Mouse (Mus musculus): ENCODE results near the gene Gcnt4. TPM values are rescaled to one million over a fixed set of nuclear protein-coding genes. Genes with fewer than 3 reads are reported as not detected.
"Not testable (repeated sequence)": the region's sequence is repeated elsewhere in the genome, so short reads cannot be mapped to it uniquely, and the experiment has no call there.

Gcnt4 gene
- polyA plus RNA-seq (2015; fragmentation: Nextera tagmentation; extraction: Ambion mirVana), result 0.19 and 0.26 TPM in 2 replicates

DNA sequence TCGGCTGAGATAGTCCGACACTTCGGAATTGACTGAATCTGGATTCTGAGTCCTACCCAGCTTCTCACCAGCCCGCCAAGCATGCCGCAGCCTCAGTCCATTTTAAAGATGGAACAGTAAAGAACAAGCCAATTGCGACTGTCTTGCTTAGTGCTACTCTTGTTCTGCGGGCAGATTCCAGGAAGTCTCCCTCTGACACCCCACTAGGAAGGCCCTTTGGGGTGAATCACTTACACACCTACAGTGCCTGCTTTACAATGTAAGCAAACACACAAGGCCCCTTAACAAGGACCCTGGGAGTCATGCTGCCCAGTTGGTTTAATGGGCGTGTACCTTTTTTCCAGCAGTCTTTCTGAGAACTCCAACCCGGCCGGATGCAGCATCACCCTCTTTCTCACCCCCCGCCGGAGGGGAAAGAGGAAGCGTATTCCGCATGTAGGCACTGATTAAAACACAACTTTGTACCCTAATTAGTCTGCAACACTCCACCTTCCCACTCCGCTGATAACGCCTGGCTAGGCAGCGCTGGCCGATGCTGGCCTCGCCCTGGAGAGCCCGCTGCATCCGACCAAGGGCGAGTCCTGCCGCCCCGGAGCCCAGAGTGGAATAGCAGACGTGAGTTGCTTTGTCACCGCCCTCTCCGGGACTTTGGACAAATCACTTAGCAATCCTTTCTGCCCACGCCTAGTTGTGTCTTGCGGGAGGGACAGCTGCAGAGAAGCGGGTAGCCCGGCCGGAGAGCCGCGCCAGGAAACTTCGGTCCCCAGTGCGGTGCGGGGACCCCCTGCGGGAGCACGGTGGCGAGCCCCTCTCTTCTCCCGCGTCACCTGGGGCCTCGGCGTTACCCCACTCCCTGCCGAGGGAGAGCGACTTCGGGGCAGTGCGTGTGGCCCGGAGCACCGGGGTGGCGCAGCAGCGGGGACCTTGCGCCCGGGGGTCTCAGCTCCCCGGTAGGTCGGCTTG lies at the start of gene Gcnt4:
Gcnt4 (plus strand) TSS at position 691 of the 963 bp plus-strand sequence.
- peak; percentile 45 for DNase-seq (ENCODE audit: low spot score)

- no peak for DNase-seq (ENCODE audit: low spot score)
These were observed 46.0 kb upstream of the Gcnt4 start for GRCm38 (mm10) chr13:96878220-96879057.

- DNase-seq (ENCODE audit: low spot score), result no peak
These were observed 40.0 kb upstream of the Gcnt4 start for GRCm38 (mm10) chr13:96884534-96884933.

DNA sequence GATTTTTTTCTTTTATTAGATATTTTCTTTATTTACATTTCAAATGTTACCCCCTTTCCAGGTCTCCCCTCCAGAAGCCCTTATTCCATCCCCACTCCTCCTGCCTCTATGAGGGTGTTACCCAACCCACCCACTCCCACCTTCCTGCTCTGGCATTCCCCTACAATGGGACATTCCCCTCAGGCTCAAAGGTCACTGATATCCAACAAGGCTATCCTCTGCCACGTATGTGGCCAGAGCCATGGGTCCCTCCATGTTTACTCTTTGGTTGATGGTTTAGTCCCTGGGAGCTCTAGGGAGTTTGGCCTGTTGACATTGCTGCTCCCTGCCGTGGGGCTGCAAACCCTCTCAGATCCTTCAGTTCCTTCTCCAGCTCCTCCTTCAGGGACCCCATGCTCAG lies 34.5 kb upstream of the Gcnt4 start:
- no peak for DNase-seq (ENCODE audit: low spot score)

GRCm38 (mm10) chr13:96895144-96895543 lies 29.3 kb upstream of the Gcnt4 start:
- DNase-seq (ENCODE audit: low spot score), result no peak

DNA sequence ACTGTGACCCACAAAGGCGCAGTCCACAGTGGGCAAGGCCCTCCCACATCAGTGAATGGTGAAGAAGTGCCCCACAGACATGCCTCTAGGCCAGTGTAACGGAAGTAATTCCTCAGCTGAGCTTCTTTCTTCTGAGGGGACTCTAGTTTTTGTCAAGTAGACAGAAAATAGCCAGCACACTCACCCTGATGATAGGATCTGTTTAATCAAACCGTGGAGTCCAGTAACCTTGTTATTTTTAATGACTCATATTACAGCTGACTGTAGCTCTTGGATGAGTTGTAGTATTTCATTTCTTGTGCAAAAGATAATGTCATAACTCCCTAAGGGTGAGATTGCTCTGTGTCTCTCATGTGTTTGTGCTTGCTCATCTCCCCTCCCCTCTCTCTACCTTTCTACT lies 17.8 kb upstream of the Gcnt4 start:
- no peak for DNase-seq (ENCODE audit: low spot score)

DNA sequence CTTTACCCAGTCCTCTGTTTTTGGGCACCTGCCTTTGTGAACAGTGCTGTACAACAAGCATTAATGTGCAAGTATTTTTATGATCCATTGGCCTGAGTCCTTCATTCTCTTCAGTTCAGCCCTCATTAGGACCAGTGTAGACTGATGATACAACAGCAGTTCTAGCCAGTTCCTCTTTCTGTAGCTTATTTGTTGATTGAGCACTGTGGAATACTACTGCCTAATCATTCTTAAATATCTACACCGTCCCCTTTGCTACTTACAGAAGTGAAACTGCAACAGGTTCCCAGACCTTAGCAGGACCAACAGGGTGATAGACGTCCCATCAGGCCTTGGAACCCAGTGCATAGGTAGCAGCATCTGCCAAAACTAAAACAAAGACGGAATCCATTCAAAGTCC lies 13.3 kb upstream of the Gcnt4 start:
- no peak for DNase-seq (ENCODE audit: low spot score)

DNA sequence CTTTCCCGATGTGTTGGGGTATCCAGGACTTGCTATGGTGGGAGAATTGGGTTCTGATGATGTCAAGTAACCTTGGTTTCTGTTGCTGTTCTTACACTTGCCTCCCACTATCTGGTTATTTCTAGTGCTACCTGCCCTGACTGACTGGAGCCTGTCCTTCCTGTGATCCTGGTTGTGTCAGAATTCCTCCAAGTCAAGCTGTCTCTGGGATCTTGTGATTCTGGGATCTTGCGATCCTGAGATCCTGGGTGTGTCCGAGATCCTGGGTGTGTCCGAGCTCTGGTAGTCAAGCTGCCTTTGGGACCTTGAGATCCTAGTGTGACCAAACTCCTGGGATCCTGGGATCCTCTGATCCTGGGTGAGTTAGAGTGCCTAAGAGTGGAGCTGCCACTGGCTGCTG lies 1.4 kb upstream of the Gcnt4 start:
- DNase-seq (ENCODE audit: low spot score), result not testable (repeated sequence)

DNA sequence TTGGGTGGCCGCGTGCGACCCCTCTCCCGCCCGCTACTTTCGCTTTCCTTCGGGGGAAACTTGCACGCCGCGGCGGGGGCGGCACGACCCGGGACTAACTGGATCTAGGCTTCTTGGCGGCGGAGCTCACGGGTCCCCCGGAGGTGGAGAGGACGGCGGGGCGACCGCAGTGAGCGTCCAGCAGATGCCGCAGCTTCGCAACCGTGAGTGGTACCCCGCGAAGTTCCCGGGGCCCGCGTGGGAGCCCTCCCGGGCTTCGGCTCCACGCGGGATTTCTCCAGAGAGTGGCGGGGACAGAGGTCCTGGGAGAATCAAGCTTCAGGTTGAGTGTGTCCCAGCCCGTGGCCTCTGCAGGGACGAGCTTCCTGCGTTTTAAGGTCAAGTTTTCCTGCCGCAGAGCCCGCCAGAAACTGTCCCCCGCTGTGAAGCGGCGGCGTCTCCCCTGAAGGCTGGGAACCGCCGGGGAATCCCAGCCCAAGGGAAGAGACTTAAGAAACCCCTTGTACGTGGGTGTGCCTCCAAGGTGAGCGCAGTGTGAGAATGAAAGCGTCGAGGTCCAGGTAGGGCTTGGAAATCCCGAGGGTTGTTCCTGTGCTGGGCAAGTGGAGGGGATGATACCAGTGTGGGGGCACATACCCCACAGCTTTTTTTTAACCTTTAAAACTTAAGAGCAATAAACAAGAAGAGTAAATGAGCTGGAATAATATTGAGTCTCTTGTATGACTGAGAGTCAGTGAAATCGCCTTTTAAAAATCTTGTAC lies 676 bp downstream of the Gcnt4 start:
- DNase-seq (ENCODE audit: low spot score), result peak; percentile 30

DNA sequence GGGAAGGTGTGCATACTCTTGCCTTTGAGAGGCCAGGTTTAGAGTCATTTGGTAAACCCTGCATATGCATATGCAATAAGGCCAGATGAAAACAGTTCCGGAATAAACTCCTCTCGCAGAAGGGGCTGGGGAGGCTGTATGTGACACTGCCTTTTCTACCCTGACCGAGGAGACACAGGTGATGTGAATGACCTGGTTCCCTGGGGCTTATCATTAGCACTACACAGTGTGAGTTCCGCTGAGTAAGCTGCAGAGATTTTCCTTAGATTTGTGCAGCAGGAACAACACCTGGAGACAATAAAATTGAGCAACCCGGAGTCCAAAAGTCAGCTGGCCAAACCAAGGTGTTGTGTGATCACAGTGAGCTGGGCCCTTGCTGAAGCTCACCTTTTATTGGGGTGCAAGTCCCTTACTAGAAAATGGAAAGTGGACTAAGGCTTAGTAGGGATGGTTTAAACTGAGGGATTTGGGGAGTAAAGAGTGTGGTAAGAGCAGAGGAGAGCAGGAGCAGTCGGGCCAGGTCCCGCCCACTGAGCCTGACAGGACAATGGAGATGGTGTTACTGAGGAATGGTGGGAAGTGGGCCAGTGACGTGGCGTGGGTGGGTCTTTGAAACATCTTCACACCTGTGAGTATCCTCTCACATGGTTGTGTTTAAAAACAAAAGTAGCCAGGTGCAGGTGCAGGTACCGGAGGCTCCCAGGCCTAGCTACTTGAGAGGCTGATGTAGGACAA lies 1.7 kb downstream of the Gcnt4 start:
- no peak for DNase-seq (ENCODE audit: low spot score)

GRCm38 (mm10) chr13:96927781-96928180 lies 3.3 kb downstream of the Gcnt4 start:
- no peak for DNase-seq (ENCODE audit: low spot score)

DNA sequence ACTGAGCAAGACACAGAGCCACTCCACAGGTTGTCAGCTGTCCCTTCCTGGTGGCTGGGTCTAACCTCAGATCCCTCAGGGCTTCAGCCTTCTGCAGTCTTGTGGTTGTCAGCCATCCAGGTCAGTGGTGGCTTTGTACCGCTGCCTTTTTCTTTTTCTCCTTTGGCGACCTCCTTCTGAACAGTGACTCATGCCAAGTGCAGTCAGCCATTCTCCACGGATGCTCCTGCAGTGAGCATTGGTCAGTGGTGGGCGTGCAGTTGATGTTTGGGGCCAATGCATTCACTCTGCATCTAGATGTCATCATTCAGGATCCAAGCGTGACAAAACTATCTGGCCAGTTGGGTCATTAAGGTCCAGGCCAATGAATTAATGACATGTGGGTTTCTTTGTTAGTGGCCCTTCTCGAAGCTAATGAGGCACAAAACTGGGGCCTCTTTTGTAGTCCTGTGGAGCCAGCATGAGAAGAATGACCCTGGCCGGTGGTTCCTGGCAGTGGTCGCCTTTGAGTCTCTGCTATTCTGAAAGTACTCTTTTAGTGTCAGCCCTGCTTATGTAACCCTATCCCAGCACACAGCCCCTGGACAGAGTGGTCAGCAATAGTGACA lies 4.0 kb downstream of the Gcnt4 start:
- DNase-seq (ENCODE audit: low spot score), result no peak

- no peak for DNase-seq (ENCODE audit: low spot score)
These were observed 8.3 kb downstream of the Gcnt4 start for GRCm38 (mm10) chr13:96932745-96933144.

GRCm38 (mm10) chr13:96933367-96933766 lies 8.9 kb downstream of the Gcnt4 start:
- no peak for DNase-seq (ENCODE audit: low spot score)

GRCm38 (mm10) chr13:96936173-96936777 lies 11.8 kb downstream of the Gcnt4 start:
- no peak for DNase-seq (ENCODE audit: low spot score)

DNA sequence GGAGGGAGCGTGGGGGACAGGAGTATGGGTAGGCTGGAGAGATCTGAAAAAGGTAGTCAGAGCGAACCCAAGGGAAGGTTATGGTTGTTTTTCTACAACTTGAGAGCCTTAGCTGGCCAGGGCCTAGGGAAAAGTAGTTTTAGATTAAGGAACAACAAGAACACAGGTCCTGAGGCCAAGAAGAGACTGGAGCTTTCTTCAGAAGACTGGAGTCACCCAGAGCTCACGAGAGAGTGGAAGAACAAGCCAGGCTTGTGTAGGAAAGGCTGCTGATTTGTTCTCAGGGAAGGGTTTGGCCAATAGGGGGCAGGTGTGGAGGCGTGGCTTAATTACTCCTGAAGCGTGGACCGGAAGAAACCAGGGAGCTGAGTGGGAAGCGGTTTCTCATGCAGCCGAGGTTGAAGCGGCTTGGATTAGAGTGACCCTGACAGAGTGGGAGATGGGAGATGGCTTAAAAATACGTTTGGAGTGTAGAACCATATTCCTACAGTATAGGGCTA lies 12.6 kb downstream of the Gcnt4 start:
- DNase-seq (ENCODE audit: low spot score), result no peak

DNA sequence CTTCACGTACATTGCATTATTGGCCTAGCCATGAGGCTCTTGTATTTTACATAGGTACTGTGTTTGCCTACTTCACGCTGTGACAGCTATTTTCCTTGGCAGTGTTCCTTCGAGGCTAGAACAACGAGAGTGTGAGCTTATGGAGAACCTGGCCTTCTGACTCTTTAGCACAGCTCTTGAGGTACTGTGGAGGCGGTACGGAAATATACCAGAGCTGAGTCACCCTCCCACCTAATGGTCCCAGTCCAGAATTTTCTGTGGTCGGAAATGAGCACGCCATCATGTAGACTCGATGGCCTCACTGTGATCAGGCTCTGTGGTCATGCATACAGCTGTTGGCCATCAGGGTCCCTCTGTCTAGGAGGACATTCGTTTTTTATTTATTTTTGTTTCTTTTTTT lies 15.2 kb downstream of the Gcnt4 start:
- no peak for DNase-seq (ENCODE audit: low spot score)

- not testable (repeated sequence) for DNase-seq (ENCODE audit: low spot score)
These were observed 17.0 kb downstream of the Gcnt4 start for GRCm38 (mm10) chr13:96941481-96941880.

- no peak for DNase-seq (ENCODE audit: low spot score)
These were observed 19.1 kb downstream of the Gcnt4 start for GRCm38 (mm10) chr13:96943571-96943970.

DNA sequence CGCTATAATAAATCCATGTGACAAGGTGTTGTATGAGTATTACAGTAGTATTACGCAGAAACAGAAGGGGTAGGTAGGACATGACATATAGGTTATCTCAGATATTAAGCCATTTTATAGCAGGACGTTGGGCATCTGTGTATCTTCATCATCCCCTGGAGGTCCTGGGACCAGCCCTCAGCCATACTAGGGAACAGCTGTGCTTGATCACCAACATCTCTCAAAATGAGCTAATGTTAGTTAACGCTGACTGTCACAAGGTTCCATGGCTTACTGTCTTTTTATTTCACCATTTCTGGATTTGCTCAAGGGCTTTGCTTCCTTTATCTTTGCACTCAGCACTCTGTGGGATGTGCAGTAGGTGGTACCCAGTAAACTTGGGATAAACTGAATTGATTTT lies 21.3 kb downstream of the Gcnt4 start:
- DNase-seq (ENCODE audit: low spot score), result no peak
